Mouse (Mus musculus) layer of hippocampus, adult 18-20 months (tissue): ENCODE results near the gene Kcnj1. TPM values are rescaled to one million over a fixed set of nuclear protein-coding genes. Genes with fewer than 3 reads are reported as not detected.

Source experiments
- DNase-seq, 2 experiments: peaks; one replicate each; pipeline ENCODE4 v3.0.0; 2022; ENCODE audit warnings: low spot score in 2 of 2
- total RNA-seq, 2 experiments: library from RNA; stranded (reverse); gene quantifications; 2 replicates each; pipeline ENCODE4 v1.2.3; 2021

Gene Kcnj1
- total RNA-seq, 2 experiments from 2014 or later = not detected

DNA sequence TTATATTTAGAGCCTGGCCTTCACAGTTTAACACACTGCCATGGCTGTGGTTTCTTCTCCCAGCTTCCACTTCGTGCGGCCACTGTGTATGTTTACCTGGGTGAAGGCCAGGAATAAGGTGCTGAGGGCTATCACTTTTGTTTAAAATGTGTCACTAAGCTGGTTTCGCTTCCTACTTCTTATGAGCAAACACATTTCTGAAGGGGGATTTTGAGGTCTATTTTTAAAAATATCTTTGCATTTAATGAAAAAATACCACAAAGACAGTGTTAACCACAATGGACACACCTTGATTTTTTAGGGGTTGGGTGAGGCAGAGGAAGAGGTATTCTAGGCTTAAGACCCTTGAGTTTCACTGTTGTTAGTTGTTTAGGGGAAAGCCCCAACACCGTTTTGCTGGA, 22.5 kb downstream of the Kcnj1 start:
- no peak for DNase-seq

DNA sequence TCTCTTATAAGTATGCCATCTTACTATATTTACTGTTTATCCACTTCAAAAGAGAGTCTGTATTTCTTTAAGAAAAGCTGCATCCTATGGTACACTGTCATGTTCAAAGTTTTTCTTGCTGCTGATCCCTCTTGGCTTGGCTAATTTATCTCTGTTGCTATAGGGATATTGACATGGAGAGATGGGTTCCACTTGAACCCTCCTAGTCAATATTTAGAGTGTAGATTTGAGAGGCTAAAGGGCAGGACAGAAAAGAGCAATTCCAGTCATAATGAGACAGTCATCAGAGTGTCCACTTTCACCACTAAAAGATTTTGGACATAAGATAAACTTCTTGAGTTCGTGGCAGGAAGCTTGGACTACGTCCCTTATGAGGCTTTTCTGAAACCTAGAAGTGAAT, 27.9 kb downstream of the Kcnj1 start:
- no peak for DNase-seq

DNA sequence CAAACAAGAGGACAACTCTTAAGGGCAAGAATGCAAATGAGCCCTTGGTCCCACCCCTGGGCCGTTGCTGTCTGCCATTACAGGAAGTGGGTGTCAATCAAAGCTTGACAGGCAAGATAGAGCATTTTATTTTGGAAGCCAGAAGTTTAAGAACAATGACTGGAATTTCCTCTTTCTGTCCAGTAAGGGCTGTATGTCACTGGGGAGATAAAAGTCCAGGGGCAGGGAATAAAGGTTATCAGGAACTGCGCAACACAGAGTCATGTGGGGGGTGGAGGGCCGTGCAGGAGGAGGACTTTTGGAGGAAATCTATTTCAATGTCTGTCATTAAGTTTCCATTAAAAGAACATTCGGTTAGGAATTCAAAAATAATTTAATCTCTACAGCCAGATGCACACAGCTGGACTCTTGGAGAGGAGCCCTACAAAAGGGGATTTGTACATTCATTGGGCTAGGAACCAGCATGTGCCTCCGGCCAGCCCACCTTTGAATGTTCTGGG, 28.4 kb downstream of the Kcnj1 start:
- no peak for DNase-seq

DNA sequence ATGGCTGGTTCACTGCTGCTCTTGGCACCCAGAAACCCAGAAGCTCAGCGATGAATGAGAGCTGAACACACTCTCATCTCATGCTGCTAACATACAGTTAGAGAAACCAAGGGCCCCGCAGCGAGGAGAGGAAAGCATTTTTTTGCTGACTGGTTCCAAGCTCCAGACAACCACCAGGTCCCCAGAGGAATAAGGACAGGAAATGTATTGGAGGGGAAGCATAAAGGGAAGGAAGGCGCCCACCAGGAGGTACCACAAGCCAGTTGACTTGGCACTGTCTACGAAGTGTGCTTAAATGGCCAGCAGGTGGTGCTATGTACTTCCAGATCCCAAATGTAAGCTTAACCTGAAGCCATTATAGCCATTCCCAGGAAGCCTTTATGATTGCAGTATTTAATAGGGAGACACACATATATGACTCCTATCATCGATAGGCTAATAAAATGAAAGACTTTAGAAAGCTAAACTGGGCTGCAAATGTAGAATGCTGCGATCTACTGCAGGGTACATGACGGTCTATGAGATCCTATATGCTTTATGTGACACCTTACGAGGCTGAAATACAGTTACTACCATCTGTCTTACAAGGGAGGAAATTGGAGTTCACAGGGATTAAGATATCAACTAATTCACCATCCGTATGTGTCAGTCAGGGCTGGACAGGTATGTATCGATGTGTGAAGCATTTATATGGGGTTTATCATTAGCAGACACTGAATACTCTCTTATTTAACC, 33.1 kb downstream of the Kcnj1 start:
- DNase-seq = peak; percentile 25 to 84

DNA sequence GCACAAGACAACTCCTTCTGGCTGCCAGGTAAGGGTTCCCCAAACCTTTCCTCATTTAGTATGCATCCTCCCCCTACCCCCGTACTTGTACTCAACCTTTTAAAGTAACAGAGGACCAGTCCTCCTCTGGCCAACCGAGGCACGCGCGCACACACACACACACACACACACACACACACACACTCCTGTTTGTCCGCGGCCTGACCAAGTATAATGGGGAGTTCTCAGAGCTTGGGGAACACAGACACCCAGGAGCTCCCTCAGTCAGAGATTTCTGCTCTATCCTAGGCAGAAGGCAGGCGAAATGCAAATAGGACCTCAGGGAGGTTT, 36.4 kb downstream of the Kcnj1 start:
- DNase-seq = no peak

DNA sequence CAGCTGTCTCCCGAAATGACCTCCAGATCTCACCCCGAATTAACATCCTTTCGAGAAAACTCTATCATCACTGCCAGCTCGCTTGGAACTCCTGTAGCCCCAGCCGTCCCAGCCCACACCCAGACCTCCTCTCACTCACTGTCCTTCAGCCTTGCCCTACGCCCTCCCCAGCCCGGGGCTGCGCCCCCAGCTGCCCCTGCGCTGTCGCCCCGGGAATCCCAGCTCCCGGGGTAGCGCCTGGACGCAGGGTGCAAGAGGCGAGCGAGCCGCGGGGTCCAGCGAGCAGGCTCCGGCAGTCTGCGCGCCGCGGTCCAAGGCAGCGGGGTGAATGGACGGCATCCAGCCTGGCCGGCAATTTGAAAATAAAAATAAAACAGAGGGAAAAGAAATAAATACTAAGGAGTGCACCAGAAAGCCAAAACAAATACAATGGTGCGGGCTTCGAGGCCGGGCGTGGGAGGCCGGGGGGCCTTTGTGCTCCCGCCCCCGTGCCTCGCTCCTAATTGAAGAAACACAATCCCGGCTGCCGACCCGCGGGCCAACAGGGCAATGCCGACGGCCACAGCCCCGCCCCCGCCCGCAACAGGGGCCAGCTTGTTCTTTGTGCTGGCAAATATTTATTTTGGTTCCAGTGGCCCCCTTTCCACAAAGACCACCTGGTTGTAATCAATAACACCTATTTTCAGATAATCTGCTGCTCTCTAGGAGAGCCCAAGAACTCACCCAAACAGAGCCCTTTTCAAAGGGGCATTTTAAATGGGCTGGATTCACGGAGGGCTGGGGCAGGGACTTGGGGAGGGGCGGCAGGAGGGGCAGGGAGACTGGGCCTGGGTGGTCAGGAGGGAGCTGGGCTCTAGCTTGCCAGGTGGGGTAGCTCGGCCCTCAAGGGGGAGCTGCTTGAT, 37.0 kb downstream of the Kcnj1 start:
- DNase-seq = no peak

DNA sequence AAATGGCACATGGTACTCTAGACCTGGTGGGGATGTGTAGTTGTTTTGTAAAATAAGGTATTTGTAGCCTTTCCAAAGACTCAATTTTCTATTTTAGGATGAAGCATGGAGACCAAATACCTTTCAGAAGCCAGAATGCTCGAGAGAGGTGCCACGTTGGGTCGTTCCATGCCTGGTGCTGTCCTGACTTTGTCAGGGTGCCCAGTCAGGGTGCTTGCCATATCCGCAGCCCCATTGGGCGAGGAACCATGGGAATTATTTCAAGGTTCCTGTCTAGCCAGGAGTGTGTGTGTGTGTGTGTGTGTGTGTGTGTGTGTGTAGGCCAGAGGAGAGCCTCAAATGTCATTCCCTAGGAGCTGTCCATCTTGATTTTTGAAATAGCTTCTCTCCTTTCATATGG, 38.4 kb downstream of the Kcnj1 start:
- no peak for DNase-seq

DNA sequence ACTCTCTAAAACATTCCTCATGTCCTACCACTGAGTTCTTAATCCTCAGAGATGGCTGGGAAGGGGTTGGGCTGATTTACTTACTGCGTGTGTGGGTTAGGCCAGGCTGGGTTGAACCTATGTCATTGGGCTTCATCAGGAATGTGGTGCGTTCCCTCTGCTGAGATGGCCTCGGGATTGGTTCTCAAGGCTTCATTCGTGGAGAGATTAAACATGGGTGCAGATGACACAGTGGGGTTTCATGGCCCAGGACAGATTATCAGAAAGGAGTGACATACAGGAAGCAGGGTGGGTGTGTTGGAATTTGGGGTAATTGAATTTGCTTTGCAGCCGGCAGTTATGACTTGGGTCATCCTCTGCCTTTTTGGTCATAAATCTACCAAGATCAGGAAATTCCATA, 39.2 kb downstream of the Kcnj1 start:
- no peak for DNase-seq

DNA sequence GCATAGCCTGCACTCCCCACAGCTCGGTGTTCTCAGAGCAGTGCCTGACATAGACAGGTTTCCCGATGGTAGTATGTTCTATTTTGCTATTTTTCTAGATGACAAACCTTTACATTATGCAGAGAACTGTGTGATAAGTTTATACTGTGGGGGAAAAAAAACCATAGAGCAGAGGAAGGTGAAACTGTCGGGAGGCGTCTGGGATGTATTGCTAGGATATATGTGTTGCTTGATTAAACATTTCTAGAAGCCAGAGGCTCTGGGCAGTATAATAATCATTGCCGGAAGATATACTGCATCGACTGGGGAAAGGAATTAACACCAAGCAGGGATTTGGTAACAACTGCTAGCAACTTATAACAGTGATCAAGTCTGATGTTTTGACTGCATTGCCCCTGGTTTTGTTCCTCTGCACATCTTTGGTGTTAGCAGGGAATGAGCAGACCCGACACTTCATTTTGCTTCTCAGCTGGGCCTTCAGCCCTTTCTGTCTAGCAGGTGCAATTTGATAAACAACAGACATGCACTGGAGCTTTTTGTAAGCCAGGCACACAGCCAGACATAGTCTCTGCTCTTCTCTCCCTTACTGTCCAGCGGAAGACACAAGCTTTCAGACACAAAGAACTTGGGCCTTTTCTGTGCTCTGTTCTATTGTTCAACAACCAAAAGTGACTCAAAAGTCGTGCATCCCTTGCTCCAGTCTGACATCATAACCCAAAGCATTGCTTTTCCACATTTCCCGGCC, 40.7 kb downstream of the Kcnj1 start:
- DNase-seq = no peak

DNA sequence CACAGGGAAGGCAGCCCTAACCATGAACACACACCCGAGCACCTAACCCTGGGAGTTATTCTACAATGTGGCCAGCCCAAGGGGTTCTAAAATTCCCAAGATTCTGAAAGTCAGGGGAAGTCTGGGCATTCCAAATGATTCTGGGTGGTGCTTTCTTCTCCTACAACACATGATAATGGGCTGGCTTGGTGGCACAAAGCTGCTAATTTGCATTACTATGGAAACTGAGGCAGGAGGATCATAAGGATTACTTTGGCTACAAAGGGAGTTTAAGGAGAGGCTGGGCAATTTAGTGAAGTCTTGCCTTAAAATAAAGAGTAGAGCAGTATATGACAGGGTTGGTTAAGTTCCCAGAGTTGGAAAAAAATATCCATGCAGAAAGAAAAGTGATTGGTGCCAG, 42.7 kb downstream of the Kcnj1 start:
- DNase-seq = no peak

DNA sequence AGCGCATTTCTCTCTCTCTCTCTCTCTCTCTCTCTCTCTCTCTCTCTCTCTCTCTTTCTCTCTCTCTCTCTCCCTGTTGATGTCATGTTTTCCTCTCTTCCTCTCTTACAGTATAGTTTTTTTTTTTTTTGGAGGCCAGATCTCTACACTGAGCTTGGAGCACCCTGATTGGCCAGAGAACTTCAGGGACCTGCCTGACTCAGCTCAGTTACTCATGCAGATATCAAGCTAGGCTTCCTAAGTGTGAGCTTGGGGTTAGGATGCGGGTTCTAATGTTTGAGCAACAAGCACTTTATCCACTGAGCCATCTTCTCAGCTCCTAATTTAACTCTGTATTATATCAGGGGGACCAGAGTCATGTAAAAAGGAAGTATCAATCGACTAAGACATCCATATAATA, 43.7 kb downstream of the Kcnj1 start:
- DNase-seq = no peak

DNA sequence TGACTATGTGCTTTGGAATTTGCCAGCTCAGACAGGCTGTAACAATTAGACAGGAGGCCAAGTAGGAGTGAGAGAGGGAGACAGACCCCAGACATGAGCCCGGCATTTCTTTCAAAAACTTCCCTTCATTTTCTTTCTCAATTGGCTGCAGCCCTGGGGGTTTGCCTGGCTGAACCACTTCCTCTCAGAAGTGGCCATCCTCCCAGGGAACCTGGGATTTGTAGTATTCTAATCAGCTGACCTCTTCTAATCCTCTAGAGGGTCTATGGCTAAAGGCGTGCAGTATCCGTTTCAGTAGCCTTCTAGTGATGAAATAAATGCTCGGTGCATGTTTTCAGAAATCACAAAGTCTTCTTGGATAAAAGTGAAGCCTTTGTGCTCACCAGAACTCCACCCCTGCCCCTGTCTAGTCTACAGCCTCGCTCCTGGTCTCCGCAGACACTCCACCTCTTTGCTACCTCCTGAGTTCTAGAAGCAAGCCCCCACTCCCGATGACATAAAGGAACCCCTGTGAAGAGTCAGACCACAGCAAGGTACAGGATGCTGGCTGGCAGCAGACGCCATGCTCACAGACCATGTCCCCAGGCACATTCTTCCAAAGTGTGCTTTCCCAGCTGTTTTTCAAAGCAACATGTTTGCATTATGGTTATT, 45.3 kb downstream of the Kcnj1 start:
- DNase-seq = no peak

DNA sequence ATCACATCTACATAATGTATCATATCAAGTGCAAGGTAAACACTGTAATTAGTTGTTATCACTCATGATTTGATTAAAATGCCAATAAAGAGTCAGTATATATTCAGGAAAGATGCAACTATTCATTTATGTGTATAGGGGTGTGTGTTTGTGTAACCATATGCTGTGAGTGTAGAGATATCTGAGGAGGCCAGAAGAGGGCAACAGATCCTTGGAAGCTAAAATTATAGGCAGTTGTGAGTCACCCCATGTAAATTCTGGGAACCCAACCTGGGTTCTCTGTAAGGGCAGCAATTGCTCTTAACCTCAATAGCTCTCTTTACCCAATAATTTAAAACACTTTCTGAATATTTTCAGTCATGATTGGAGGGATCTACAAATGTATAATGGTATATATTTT, 48.4 kb downstream of the Kcnj1 start:
- DNase-seq = no peak

DNA sequence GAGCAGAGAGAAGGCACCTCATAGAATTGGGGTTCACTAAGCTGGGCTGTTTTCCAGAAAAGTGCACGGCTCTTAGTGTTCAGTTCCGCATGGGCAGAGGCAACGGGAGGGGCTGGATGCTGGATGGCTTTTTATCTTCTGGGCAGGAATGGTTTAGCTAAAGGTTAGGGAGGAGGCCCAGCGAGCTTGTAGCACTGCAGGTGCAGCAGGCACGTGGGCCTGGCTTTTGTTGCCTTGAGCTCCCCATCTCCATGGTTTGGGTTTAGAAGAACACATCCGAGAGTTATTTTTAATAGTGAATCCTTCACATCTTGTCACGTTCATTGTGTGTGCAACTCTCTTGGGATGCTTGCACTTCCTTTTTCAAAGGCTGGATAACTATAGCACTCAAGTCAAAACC, 53.0 kb downstream of the Kcnj1 start:
- no peak for DNase-seq

DNA sequence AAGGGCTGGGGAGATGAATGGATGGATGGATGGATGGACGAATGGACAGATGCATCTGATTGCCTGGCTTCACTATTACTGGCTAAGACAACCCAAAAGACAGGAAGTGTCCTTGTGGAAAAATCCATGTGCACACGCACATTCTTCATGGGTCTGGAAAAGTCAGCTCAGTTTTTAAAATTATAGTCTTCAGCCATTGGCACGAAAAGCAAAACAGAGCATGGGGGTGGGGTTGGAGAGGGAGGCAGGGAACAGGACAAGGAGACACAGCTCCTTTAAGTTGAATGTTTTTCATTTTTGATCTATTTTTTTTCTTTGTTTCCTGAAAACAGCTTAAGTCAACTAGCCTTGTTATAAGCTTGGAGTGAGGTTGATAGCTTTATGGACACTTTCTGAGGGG, 58.8 kb downstream of the Kcnj1 start:
- DNase-seq = no peak

DNA sequence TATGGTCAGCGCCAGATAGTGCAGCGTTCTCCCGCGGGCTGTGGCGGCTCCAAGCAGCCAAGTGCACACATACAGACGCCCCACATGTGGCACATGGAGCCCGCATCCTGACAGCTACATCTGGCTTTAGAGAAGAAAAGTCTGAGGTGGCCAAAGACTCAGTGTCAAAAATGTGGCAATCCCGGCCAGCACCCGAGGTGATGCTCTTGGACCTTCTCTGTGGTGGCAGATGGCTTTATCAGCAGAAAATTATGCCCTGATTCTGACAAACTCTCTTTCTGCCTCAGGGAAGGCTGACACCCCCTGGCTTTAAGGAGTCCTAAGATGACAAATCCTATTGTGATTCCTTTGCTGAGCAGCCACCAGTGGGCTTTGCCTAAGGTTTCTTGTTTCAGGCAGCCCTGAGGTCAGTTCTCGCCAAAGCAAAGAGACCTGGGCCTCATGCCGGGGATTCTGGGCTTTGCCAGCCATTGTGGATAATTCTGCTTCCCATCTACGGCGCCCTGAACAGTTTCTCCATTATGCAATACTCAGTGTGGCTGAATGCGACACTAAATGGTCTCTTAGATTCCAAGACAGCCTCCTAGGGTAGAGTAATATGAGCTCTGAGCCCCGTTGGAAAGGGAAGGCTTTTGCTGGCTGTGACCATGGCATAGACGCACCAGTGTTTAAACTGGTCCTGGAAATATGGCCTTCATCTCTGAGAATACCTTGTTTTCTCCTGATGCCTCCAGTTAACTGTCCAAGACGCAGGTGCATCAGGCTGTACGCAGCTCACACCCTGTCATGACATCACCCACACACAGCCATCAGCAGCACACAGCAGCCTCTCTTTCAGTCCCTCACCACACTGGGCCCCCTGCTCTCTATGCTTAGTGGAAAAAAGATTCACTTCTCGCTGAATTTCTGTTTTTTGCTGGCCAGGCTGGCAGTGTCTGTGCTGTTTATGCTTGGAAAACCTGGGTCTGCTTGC, 62.2 kb downstream of the Kcnj1 start:
- peak in 1 of 2 experiments; percentile 4 for DNase-seq

DNA sequence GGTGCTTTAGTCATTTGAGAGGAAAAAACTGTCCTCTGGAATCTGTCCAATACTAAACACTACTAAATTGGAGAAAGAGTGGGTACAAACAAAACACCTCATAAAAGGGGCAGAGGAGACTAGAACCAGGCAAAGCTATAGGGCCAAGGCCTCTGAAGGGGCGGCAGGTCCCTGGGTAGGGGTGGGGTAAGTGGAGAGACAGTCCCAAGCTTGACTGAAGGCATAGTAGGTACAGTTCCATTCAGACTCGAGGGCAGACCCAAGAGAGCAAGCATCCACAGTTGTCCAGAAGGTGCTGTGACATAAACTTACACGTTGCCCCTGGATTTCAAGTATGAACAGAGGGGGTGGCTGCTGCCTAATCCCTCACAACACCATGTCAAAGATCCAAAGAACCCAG, 70.8 kb downstream of the Kcnj1 start:
- no peak for DNase-seq

DNA sequence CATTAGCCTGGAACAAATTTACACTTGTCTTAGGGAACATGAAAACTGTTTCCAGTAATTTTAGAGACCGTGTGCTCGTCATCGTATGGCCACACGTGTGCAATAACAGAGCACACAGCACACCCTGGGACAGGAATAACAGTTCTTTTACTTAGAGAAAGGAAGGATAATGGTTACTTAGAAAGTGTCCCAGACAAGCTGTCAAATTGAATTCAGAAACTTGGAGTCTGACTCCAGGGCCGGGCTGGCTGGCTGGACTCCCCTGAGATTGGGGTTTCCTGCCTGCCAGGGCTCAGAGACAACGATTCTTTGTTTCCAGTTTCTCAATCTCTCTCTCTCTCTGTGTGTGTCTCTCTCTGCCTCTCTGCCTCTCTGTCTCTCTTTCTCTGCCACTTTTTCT, 71.5 kb downstream of the Kcnj1 start:
- no peak for DNase-seq

DNA sequence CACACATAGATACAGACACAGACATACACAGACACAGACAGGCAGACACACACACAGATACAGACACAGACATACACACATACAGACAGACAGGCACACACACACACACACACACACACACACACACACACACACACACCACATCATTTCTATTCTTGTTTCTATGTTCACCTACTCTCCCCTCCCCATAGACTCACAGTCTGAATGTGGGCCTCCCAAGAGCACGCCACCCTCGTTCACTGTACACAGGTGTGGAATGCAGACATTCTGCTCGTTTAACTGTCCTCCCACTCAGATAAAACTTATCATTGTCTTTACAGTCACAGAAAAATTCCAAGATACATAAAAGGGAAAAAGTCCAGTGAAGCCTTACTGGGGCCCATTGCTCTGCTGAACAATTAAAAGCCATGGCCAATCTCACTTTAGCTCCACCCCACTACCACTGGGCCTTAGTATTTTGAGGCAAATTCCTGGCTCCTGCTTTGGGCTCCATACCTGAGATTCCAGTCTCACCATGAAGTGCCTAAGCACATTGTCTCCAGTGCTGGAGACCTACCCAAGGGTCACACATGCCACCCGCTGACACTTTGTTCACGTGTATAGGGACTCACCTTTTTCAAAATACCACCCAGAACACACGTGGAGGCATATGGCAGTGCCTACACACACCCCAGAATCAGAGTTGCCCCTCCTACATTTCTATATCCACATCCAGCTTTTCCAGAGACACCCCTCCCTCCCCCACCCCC, 72.3 kb downstream of the Kcnj1 start:
- no peak for DNase-seq
